Mouse (Mus musculus) adrenal gland, postnatal 4 days (tissue): ENCODE measurements around the gene Ddx20. TPM values are rescaled to one million over a fixed set of nuclear protein-coding genes. Genes with fewer than 3 reads are reported as not detected.
"Not testable (repeated sequence)": the region's sequence is repeated elsewhere in the genome, so short reads cannot be mapped to it uniquely, and the experiment has no call there.

Source experiments
- DNase-seq, 2 experiments: peaks; one replicate each; pipeline ENCODE4 v3.0.0; 2021 to 2022; ENCODE audit warnings: low spot score in 2 of 2, mixed read lengths in 2 of 2
- total RNA-seq, 2 experiments: library from RNA; stranded (reverse); gene quantifications; 2 replicates each; pipeline ENCODE4 v1.2.3; 2021

Gene Ddx20
- total RNA-seq, 2 experiments from 2014 or later = 22.4 to 24.6 TPM

DNA sequence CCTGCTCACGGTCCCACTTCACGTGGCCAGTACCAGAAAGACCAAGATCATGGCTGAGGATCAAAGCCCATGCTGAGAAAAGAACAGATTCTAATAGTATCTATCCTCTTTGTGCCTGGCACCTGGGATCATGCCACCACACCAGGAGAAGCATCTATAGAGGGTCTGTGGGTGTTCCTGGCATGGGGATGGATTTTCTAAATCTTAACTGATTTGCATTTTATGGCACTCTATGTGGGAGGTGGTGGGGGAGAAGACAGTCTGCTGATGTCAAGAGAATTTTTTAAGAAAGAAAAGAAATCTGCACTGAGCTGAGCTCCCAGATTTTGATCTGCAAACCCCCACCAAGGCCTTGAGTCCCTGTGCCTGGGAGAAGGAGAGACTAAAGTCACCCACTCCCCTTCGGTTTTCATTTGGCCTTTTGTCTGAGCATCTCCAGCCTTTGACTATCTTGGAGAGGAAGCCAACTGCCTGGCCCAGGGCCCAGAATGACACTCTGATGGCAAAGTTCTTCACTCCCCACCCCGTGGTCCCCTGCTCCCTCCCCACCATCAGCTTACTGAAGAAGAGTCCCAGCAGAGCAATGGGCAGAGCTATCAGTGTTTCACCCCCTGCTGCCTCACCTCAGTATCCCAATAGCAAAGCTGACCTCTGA, 19.1 kb upstream of the Ddx20 start:
- no peak for DNase-seq

DNA sequence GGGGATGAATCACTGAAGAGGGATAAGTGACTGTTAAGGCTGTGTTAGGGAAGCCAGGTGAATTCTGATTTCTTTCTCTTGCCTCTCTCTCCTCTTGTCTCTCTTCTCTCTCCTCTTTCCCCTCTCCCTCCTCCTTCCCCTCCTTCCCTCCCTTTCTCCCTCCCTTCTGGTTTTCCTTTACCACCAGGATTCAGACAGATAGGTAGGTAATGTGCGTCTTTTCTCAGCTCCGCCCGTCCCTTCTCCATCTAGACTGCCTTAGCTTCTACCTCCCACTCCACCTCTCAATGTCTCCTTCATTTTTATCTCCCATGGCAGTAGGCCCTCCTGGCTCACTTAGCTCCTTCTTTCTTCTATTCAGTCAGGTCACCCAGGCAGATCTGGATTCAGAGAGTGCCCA, 18.2 kb upstream of the Ddx20 start:
- DNase-seq = no peak

DNA sequence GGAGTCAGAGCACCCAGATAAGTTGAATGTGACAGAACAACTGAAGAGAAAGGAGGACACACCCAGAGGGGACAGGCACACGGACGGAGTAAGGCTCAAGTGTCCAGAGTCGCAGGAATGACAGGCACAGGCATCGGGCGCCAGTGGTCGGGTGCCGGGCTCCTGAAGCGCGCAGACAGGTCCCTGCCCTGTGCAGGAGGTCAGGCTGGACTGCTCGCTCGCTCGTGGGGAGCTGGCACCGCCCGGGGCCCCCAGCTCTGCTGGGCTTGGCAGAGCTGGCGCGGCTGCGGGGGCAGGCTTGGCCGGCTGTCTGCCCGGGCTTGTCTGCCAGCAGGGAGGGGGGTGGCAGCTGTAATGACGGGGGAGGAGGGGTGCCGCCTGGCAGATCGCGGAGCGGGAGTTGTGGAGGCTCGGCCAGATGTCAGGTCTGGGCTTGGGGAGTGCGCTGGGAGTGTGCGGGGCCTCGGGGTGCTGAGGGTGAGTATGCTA, 17.7 kb upstream of the Ddx20 start:
- no peak for DNase-seq

DNA sequence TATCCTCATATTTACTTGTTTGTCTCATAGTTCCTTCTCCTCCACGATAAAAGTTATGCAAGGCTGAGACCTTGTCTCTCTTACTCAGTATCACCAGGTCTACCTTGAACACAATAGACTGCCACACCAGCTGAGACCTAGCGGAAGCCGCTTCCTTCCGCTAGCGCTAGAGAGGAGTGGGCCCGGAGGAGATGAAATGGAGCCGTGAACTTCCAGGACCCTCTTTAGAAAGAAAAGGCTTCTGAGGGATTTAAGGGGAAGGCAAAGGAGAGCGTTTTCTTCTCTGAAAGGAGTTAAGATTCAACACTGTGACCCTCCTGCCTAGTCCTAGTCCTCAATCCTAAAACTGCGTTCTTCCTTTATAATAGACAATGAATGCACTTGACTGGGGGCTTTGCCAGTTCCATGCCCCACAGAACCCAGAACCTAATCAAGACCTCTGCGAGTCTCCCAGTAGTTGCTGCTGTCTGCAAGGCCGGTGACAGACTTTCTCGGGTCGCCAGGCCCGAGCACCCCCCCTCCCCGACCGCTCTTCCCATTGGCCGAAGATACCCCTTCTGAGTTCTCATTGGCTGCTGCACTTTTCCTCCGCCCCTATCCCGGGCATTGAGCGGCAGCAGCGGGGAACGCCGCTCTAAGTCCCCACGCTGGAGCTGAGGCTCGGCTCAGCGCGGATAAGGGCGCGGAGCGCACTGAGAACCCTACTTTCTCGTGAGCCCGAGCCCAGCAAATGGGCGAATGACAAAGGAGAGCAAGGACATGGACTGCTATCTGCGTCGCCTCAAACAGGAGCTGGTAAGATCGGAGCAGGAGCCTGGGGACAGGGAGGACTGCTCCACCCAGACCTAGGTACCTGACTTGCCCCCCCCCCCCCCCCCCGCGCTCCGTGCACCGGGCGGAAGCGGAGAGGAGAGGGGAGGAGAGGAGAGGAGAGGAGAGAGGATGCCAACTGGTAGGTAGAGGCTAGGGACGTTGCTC, 16.9 kb upstream of the Ddx20 start, which contains the start of gene Inka2:
Inka2 (plus strand) TSS at position 569 of the 978 bp plus-strand sequence.
- DNase-seq = peak; percentile 33 to 66

DNA sequence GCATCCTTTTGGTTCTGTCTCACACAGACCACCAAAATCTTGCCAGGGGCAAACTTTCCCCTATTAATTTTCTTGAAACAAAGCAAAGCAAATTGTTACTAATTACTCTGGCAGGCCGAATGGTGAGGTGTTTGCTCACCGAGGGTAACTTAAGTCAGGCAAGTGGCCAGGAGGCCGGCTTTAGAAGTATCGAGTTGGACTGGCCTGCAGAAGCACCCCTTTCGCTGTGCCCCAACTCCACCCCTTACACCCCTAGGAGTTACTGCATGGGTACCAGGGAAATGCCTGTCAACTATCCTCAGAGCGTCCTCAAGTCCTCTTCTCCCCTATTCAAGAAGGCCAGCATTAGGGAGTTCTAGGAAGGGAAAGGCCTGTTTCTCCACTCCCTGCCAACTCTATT, 16.2 kb upstream of the Ddx20 start:
- no peak for DNase-seq

DNA sequence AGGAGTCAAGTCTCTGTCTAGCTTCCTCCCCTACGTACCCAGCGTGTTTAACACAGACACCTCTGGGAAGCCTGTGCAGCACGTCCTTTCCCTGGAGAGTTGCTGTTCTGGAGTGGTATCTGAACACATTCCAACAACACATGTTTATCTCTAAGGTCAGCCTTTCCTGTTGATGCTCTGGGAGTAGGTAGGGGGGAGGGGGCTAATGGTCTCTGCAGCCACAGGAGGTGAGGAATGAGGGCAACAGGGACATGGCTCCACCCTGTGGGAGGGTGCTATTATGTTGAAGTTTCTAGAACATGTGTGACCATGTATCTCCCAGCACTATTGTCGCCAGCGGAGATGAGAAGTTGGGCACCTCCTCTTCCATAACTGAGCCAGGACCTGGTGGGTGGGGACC, 14.0 kb upstream of the Ddx20 start:
- no peak for DNase-seq

DNA sequence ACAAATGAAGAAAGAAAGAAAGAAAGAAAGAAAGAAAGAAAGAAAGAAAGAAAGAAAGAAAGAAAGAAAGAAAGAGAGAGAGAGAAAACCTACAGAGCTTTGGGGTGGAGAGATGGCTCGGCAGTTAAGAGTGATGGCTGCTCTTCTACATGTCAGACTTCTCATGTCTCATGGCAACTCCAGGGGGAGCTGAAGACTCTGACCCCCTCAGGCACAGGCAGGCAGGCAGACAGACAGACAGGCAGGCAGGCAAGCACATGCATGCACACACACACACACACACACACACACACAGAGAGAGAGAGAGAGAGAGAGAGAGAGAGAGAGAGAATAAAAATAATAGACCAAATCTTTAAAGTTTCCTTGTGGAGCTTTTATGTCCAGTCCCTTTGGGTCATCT, 13.4 kb upstream of the Ddx20 start:
- DNase-seq = not testable (repeated sequence)

- no peak for DNase-seq
Measured at GRCm38 (mm10) chr3:105699241-105699933, 12.0 kb upstream of the Ddx20 start.

- no peak for DNase-seq
Measured at GRCm38 (mm10) chr3:105698311-105698710, 10.9 kb upstream of the Ddx20 start.

GRCm38 (mm10) chr3:105697148-105697441, 9.7 kb upstream of the Ddx20 start:
- no peak for DNase-seq

DNA sequence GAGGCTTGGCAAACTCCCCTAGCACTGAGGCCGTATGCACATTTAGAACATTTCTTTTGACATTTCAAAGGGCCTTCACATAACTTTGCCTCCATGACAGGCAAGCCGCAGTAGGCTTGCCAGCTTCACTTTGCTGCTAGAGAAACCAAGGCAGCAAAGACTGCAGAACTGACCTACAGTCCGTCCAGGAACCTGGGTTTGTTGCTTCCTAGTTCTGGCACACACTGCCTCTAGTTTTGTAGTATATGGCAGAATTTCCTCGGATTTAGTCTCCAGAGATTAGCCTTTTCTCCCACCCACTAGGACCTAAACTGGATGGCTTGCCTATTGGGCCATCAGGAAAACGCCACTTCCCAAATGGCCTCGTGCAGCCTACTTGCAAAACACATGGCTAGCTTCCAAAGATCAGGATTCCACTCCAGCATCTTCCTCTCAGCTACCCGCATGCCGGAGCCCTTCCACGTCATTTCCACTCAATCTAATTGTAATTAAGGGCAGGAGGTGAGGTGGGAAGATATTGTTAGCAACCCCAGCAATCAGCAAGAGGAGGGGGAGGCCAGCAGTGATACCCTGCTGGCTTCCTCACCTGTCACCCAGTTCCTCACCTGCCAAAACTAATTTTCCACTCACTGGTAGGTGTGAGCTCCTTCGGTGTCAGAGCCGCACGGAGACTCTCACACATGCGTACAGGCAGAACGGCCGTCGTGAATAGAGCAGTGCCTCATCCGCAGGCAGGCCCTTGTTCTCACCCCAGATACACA, 9.2 kb upstream of the Ddx20 start:
- no peak for DNase-seq

GRCm38 (mm10) chr3:105695476-105696386, 8.4 kb upstream of the Ddx20 start:
- no peak for DNase-seq

GRCm38 (mm10) chr3:105693327-105694080, 6.1 kb upstream of the Ddx20 start:
- no peak for DNase-seq

DNA sequence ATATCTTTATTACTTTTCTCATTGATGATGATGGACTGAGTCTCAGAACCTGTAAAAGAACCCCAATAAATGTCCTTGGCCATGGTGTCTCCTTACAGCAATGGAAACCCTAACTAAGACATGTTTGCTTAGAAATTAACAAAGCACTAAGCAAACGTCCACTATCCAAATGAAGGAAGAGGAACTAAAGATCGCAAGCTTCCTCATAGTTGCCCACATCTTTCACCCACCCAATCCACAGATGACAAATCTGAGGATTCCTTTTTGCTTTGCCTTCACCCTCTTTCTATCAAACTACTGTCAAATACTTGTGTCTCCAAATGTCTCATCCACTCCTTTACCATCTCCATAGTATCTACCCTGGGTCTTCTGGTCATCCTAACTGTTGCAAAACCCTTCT, 1.2 kb upstream of the Ddx20 start:
- no peak for DNase-seq

DNA sequence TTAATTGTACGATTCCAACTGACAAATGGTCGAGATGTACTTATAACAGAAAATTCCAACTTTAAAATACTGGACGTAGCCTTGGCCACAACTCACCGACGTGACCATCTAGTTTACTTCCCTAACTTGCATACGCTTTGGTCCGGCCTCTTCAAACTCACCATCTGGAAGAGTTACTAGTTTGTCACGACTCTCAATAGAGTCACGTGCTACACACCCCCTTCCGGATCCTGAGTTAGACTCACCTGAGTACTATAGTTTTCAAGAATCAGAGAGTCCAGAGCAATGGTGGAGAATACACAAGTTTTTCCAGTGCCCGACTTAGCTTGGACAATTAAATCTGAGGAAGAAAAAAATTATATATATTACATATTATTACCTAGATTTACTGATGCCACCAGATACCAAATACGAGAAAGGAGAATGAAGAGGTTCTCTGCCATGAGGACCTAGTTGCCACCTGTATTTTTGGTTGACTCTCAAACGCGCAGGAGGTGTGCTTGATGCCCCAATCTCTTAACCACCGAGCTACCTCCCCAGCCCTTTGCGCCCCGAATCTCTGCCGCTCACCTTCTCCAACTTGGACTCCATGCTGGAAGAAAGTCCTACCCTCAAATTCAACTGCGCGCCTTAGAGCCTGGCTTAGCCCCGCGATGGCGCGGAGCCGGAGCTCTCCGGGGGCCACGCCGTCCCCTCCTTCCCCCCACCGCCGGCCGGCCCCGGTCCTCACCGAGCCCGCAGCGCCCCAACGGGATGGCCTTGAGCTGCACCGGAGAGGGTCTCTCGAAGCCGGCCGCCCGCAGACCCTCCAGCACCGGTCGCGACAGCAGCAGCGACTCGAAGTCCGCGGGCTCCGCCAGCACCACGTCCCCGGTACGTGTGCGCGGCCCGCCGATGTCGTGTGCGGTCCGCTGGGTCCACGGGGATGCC, 715 bp downstream of the Ddx20 start:
- DNase-seq = peak in 1 of 2 experiments; percentile 31

GRCm38 (mm10) chr3:105680346-105680745, 7.0 kb downstream of the Ddx20 start:
- DNase-seq = no peak

DNA sequence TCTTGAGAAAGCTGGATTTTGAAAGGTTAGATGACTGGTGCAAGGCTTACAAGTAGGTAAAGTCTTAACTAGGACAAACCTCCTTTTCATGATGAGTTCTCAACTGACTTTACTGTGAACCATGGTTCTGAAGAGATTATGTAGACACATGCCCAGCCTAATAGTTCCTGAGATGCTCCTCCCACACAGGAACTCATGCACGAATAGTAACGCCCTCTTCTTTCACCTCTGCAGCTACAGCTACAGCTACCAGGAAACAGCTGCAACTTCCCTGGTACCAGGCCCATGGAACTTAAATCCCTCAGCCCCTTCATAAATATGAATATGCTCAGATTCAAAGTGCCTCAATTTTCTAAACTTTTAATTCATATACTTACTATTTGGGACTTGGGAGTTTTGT, 11.4 kb downstream of the Ddx20 start:
- DNase-seq = no peak

DNA sequence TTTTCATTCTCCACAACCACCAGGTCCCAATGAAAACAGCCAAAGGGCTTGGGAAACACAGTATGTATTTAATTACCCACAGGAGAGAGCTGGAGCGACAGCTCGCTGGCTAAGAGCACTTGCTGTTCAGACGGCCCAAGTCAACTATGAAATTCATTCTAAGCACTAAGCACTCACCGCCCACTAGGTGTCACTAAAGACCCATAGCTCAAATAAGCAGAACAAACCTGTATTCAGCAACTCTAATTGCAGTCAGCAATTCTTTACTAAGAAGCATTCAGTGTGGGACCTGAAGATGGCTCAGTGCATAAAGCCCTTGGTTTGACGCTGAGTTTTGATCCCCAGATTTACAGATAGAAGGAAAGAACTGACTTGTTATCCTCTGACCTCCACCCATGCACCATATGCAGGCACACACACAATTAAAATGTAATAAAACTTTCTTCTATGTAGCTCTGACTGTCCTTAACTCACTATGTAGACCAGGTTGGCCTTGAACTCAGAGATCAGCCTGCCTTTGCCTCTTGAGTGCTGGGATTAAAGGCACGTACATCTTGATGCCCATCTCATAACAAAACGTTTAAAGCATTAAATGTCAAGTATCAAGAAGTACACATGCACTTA, 12.7 kb downstream of the Ddx20 start:
- DNase-seq = peak in 1 of 2 experiments; percentile 44
